Mouse (Mus musculus): ENCODE data around the gene Disp1. TPM values are rescaled to one million over a fixed set of nuclear protein-coding genes. Genes with fewer than 3 reads are reported as not detected.

Disp1 gene
- total RNA-seq, 2 experiments from 2014 or later, result 4.6 to 5.8 TPM

- TF ChIP-seq CTCF (conservative IDR thresholded peaks at IDR 0.05), result no peak
- Histone ChIP-seq H3K27ac (no peak overlapping the region), H3K4me3 (no peak overlapping the region)
- no peak for DNase-seq (ENCODE audit: low spot score in 2 of 2)
Measured at GRCm38 (mm10) chr1:183047191-183047912, 174.0 kb downstream of the Disp1 start.

- no peak for TF ChIP-seq CTCF (conservative IDR thresholded peaks at IDR 0.05)
- H3K27ac ChIP-seq, result no peak overlapping the region
- no peak overlapping the region for H3K4me3 ChIP-seq
- DNase-seq (ENCODE audit: low spot score in 2 of 2), result no peak
Measured at GRCm38 (mm10) chr1:183046081-183046480, 175.2 kb downstream of the Disp1 start.

- peak; percentile 31 to 34 for DNase-seq (ENCODE audit: low spot score in 2 of 2)
- no peak for TF ChIP-seq CTCF (conservative IDR thresholded peaks at IDR 0.05)
- H3K27ac ChIP-seq, result no peak overlapping the region
- no peak overlapping the region for H3K4me3 ChIP-seq
Measured at GRCm38 (mm10) chr1:183043161-183043812, 178.0 kb downstream of the Disp1 start.

GRCm38 (mm10) chr1:183041703-183042102 lies 179.6 kb downstream of the Disp1 start:
- no peak overlapping the region for H3K4me3 ChIP-seq
- no peak overlapping the region for H3K27ac ChIP-seq
- no peak for TF ChIP-seq CTCF (conservative IDR thresholded peaks at IDR 0.05)
- no peak for DNase-seq (ENCODE audit: low spot score in 2 of 2)

- Histone ChIP-seq H3K4me3 (no peak overlapping the region), H3K27ac (no peak overlapping the region)
- peak; percentile 20; the same call in 1 of the 2 replicates for TF ChIP-seq CTCF (conservative IDR thresholded peaks at IDR 0.05)
- DNase-seq (ENCODE audit: low spot score in 2 of 2), result no peak
Measured at GRCm38 (mm10) chr1:183040847-183041382, 180.4 kb downstream of the Disp1 start.

GRCm38 (mm10) chr1:183039881-183040708 lies 181.2 kb downstream of the Disp1 start:
- no peak overlapping the region for H3K4me3 ChIP-seq
- DNase-seq (ENCODE audit: low spot score in 2 of 2), result no peak
- TF ChIP-seq CTCF (conservative IDR thresholded peaks at IDR 0.05), result no peak
- no peak overlapping the region for H3K27ac ChIP-seq

- H3K4me3 ChIP-seq, result no peak overlapping the region
- no peak overlapping the region for H3K27ac ChIP-seq
- no peak for TF ChIP-seq CTCF (conservative IDR thresholded peaks at IDR 0.05)
- no peak for DNase-seq (ENCODE audit: low spot score in 2 of 2)
Measured at GRCm38 (mm10) chr1:183039404-183039803, 181.9 kb downstream of the Disp1 start.

Small RNA genes within 50 kb of the gene (microRNA-seq; reads per million reads assigned to microRNA genes)
- 0 reads per million in 2 experiments for gene Gm24975

Other genes with a start within 250 kb of the Disp1 start
- 10 to 100 TPM; 47.8 to 47.9 TPM for gene Aida, start 75.1 kb upstream of the Disp1 start, total RNA-seq (2021)
- 10 to 100 TPM; 48.6 to 61.8 TPM for gene Brox, start 75.7 kb upstream of the Disp1 start, total RNA-seq (2021)
- gene Mia3, start 148.0 kb upstream of the Disp1 start, total RNA-seq (2021), result 100 to 1,000 TPM; 221 to 224 TPM
- 10 to 100 TPM; 19.3 to 20.5 TPM for gene Taf1a, start 167.5 kb upstream of the Disp1 start, total RNA-seq (2021)
- under 1 TPM; 0.33 to 0.39 TPM for gene Hhipl2, start 196.7 kb upstream of the Disp1 start, total RNA-seq (2021)